Mouse (Mus musculus): Measurements from ENCODE around the gene Adh6a.

GRCm38 (mm10) chr3:138290672-138291071 is 22.4 kb upstream of the Adh6a start:
- TF ChIP-seq CTCF (IDR thresholded peaks at IDR 0.05; ENCODE audit: insufficient read depth, low read length) (no peak), POLR2A (IDR thresholded peaks at IDR 0.05; ENCODE audit: borderline replicate concordance, extremely low read depth, low read depth, low read length) (no peak)
